Mouse (Mus musculus) heart, adult 2 months (tissue): ENCODE measurements around the gene Eif2b5.

Experiments used
- CTCF ChIP-seq: fragments of 200-600 bp; IDR thresholded peaks from 2 replicates; pipeline ENCODE4 v1.8.1; 2022; ENCODE audit warnings: antibody characterized with exemption, mild to moderate bottlenecking, moderate library complexity
- EP300 ChIP-seq: fragments of 200-500 bp; IDR thresholded peaks from 2 replicates; pipeline ENCODE4 v1.6.1; 2011; ENCODE audit warnings: low read depth, low read length, control low read depth; ENCODE audit not compliant: insufficient read depth
- POLR2A ChIP-seq: fragments of 200-500 bp; IDR thresholded peaks from 2 replicates; pipeline ENCODE4 v1.6.1; 2011; ENCODE audit warnings: mild to moderate bottlenecking, low read depth, low read length, control low read depth; ENCODE audit not compliant: insufficient read depth

DNA sequence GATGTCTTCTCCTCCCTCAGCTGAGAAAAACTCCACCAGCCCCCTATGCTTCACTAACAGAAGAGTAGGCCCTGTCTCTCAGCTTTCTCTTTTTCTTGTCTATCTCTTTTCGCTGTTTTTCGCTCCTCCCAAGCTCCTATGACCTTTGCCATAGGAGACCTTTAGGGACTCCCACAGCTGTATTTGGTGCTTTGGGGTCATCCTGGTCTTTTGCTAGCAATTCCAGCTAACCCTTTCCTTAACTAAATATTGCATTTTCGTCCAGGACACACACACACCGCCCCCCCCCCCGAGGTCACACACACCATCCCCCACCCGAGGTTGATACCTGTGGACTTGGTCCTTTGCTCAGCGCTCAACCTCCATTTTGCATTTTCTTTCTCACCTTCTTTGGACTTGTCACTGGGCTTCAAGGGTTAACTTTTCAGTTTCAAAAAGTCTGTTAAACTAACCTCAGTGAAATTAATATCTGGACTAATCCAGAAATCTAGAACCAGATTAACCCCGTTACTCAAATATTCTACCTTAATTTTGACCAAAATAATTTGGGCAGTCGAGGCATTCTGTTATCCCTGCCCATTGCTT is 37.6 kb downstream of the Eif2b5 start:
- TF ChIP-seq EP300 (no peak), POLR2A (no peak), CTCF (no peak)
